Mouse (Mus musculus): Measurements from ENCODE around the gene Bmper. TPM values are rescaled to one million over a fixed set of nuclear protein-coding genes. Genes with fewer than 3 reads are reported as not detected.

The Bmper gene
- polyA plus RNA-seq, 1 experiment, result not detected

GRCm38 (mm10) chr9:23222492-23222840 lies 410 bp upstream of the Bmper start:
- Histone ChIP-seq H3K27ac (ENCODE audit: insufficient read depth, low read depth, low read length) (no peak overlapping the region), H3K4me3 (ENCODE audit: insufficient read depth, low read depth, low read length) (peak overlapping the region; percentile 79), H3K4me1 (ENCODE audit: control insufficient read depth, insufficient read depth, low read length) (peaks cover 13% of the 10 kb centered on the region)
- WGBS, result under 1% methylated on average over 26 of the region's 26 CpGs
- no peak for TF ChIP-seq CTCF (IDR thresholded peaks at IDR 0.05; ENCODE audit: insufficient read depth, low read depth, low read length)
- TF ChIP-seq POLR2A (IDR thresholded peaks at IDR 0.05; ENCODE audit: insufficient read depth, low read depth, low read length), result 0 out of 2 replicates have a peak, but pooled peaks have one; percentile 9

DNA sequence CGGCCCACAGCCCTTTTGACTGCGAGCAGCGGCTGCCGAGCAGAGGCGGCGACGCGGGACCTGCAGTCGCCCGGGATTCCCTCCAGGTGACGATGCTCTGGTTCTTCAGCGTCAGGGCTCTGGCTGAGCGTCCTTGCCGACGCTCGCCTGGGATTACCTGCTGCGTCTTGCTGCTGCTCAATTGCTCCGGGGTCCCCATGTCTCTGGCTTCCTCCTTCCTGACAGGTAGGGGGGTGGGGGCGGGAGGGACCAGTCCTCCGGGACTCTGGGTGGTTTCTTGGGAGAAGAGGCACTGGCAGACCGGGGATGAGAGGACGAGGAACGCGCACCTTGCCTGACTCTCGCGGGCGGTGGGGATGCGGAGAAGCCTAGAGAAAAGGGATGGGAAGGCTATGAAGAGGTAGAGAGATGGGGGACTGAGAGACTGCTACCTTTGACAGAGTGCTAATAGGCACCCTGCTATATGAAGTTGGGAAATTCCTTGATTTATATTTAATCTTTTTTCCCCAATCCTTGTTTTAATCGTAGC lies 737 bp downstream of the Bmper start:
- peaks cover 13% of the 10 kb centered on the region for H3K4me1 ChIP-seq (ENCODE audit: control insufficient read depth, insufficient read depth, low read length)
- TF ChIP-seq POLR2A (IDR thresholded peaks at IDR 0.05; ENCODE audit: insufficient read depth, low read depth, low read length) (no peak), CTCF (IDR thresholded peaks at IDR 0.05; ENCODE audit: insufficient read depth, low read depth, low read length) (no peak)
- H3K27ac ChIP-seq (ENCODE audit: insufficient read depth, low read depth, low read length), result no peak overlapping the region
- H3K4me3 ChIP-seq (ENCODE audit: insufficient read depth, low read depth, low read length), result peak overlapping the region; percentile 79
- WGBS, result 5% methylated on average over 29 of the region's 29 CpGs

DNA sequence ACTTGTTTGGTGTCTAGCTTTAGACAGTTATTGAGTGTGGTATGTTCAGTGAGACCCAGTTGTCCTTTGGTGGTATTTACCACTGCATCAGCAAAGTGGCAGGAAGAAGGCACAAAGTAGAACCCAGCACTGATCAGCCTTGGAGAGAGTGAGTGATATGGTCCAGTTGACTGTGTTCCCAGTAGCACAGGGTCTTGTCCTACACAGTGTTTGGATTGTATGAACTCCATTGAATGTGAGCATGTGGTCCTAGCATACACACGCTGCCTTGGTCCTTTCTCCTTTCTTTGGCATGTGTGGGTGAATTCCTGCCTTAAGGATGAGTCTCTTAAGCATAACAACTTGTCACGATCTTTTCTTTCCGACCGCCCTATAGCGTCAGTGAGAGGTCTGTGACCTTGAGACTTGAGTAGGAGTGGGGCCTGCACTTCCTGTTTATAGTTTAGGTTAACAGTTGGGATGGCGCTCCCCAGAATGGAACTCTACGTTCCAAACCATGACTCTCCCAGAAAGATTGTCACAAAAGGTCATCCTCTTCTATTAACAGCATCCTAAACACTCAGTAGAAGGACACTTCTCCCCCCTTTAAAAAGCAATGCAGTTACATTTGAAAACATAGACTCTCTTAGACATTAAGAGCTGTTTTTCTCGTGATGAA lies 10.7 kb downstream of the Bmper start:
- H3K4me3 ChIP-seq (ENCODE audit: insufficient read depth, low read depth, low read length), result no peak overlapping the region
- no peak overlapping the region for H3K27ac ChIP-seq (ENCODE audit: insufficient read depth, low read depth, low read length)
- H3K4me1 ChIP-seq (ENCODE audit: control insufficient read depth, insufficient read depth, low read length), result no peaks in the 10 kb centered on the region
- 96% methylated on average over 8 of the region's 8 CpGs for WGBS
- TF ChIP-seq POLR2A (IDR thresholded peaks at IDR 0.05; ENCODE audit: insufficient read depth, low read depth, low read length) (no peak), CTCF (IDR thresholded peaks at IDR 0.05; ENCODE audit: insufficient read depth, low read depth, low read length) (no peak)

- TF ChIP-seq CTCF (IDR thresholded peaks at IDR 0.05; ENCODE audit: insufficient read depth, low read depth, low read length) (no peak), POLR2A (IDR thresholded peaks at IDR 0.05; ENCODE audit: insufficient read depth, low read depth, low read length) (no peak)
- no peak overlapping the region for H3K4me3 ChIP-seq (ENCODE audit: insufficient read depth, low read depth, low read length)
- WGBS, result 78% methylated on average over 6 of the region's 6 CpGs
- no peaks in the 10 kb centered on the region for H3K4me1 ChIP-seq (ENCODE audit: control insufficient read depth, insufficient read depth, low read length)
- no peak overlapping the region for H3K27ac ChIP-seq (ENCODE audit: insufficient read depth, low read depth, low read length)
Observed at GRCm38 (mm10) chr9:23235368-23236002, 12.6 kb downstream of the Bmper start.

DNA sequence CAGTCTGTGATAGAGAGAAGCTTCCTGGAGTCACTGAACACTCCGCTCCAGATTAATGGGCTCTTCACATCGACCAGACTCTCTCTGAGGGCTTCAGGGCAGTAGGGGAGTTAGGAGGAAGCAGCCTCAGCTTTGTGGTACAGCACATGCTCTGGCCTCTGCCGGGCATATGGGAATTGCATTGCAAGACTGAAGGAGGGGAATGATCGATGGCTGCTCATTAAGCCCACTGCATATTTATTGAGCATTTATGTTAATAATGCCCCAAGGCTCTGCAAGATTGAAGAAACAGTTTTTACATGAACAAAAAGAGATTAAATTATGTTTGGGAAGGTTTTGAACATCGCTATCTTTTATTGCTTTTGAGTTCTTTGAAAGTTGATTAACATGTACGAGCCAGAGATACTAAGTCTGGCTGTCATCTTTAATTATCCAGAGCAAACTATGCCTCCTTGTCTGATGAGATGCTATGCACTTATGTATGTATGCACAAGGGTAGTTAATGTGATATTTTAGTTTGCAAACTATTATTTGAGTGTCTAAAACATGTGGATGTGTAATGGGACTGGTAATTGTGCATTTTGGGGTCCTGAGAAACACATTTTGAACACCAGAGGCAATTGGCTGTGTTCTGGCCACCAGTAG lies 13.9 kb downstream of the Bmper start:
- Histone ChIP-seq H3K4me3 (ENCODE audit: insufficient read depth, low read depth, low read length) (no peak overlapping the region), H3K27ac (ENCODE audit: insufficient read depth, low read depth, low read length) (no peak overlapping the region), H3K4me1 (ENCODE audit: control insufficient read depth, insufficient read depth, low read length) (no peaks in the 10 kb centered on the region)
- TF ChIP-seq CTCF (IDR thresholded peaks at IDR 0.05; ENCODE audit: insufficient read depth, low read depth, low read length) (no peak), POLR2A (IDR thresholded peaks at IDR 0.05; ENCODE audit: insufficient read depth, low read depth, low read length) (no peak)
- WGBS, result 77% methylated on average over 6 of the region's 6 CpGs

DNA sequence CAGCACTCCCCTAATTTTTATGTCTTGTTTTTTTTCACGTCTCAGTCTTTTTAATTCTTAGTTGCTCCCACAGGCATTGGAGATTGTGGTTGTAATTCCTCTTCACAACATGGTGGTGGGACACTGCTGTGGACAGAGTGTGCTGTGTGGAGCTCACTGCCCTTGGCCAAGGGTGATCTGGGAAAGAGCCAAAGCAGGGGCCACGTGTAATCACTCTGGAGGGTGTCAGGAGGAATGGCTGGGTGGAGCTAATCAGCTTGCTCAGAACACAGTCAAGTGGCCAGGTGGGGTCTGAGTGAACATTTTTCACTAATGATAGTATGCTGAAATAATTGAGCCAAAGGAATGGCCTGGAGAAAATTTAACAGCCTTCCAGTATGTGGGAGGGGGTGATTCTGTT lies 16.1 kb downstream of the Bmper start:
- H3K27ac ChIP-seq (ENCODE audit: insufficient read depth, low read depth, low read length), result no peak overlapping the region
- WGBS, result 79% methylated on average over 2 of the region's 2 CpGs
- no peak for TF ChIP-seq POLR2A (IDR thresholded peaks at IDR 0.05; ENCODE audit: insufficient read depth, low read depth, low read length)
- TF ChIP-seq CTCF (IDR thresholded peaks at IDR 0.05; ENCODE audit: insufficient read depth, low read depth, low read length), result no peak
- H3K4me1 ChIP-seq (ENCODE audit: control insufficient read depth, insufficient read depth, low read length), result no peaks in the 10 kb centered on the region
- no peak overlapping the region for H3K4me3 ChIP-seq (ENCODE audit: insufficient read depth, low read depth, low read length)

- WGBS, result 75% methylated on average over 3 of the region's 3 CpGs
- TF ChIP-seq POLR2A (IDR thresholded peaks at IDR 0.05; ENCODE audit: insufficient read depth, low read depth, low read length) (no peak), CTCF (IDR thresholded peaks at IDR 0.05; ENCODE audit: insufficient read depth, low read depth, low read length) (no peak)
- Histone ChIP-seq H3K27ac (ENCODE audit: insufficient read depth, low read depth, low read length) (no peak overlapping the region), H3K4me1 (ENCODE audit: control insufficient read depth, insufficient read depth, low read length) (no peaks in the 10 kb centered on the region), H3K4me3 (ENCODE audit: insufficient read depth, low read depth, low read length) (no peak overlapping the region)
Observed at GRCm38 (mm10) chr9:23242911-23243310, 20.0 kb downstream of the Bmper start.

DNA sequence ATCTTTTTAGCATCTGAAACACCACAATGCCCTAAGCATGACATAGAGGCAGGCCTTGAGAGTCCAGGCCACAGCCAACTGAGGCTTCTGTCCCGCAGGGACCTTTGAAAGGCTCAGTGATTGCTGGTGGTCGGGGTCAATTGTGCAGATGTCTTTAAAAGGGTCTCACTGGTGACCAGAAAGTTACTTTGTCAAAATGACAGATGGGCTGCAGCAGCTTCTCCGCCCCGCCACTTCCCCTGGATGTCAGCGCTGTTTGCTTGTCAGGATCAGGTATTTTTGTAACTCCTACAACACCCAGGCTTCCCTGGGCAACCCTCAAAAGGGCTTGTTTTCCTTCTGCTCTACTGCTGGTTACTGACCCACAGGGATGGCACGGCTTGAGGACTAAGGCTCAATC lies 21.0 kb downstream of the Bmper start:
- Histone ChIP-seq H3K4me1 (ENCODE audit: control insufficient read depth, insufficient read depth, low read length) (no peaks in the 10 kb centered on the region), H3K27ac (ENCODE audit: insufficient read depth, low read depth, low read length) (no peak overlapping the region), H3K4me3 (ENCODE audit: insufficient read depth, low read depth, low read length) (no peak overlapping the region)
- no peak for TF ChIP-seq CTCF (IDR thresholded peaks at IDR 0.05; ENCODE audit: insufficient read depth, low read depth, low read length)
- TF ChIP-seq POLR2A (IDR thresholded peaks at IDR 0.05; ENCODE audit: insufficient read depth, low read depth, low read length), result no peak
- 82% methylated on average over 6 of the region's 6 CpGs for WGBS

GRCm38 (mm10) chr9:23246389-23246788 lies 23.5 kb downstream of the Bmper start:
- H3K4me3 ChIP-seq (ENCODE audit: insufficient read depth, low read depth, low read length), result no peak overlapping the region

More at GRCm38 (mm10) chr9:23246389-23246788, 23.5 kb downstream of the Bmper start:
- no peak for TF ChIP-seq CTCF (IDR thresholded peaks at IDR 0.05; ENCODE audit: insufficient read depth, low read depth, low read length)
- TF ChIP-seq POLR2A (IDR thresholded peaks at IDR 0.05; ENCODE audit: insufficient read depth, low read depth, low read length), result no peak
- Histone ChIP-seq H3K4me1 (ENCODE audit: control insufficient read depth, insufficient read depth, low read length) (no peaks in the 10 kb centered on the region), H3K27ac (ENCODE audit: insufficient read depth, low read depth, low read length) (no peak overlapping the region)
- WGBS, result 83% methylated on average over 9 of the region's 9 CpGs
